Mouse (Mus musculus): ENCODE measurements at regions not wholly inside any gene's neighbourhood (a gene's known extent, or its start where the extent isn't known, plus 50 kb on each side); places are given as distances from the start of the nearest gene placed in this dataset.

DNA sequence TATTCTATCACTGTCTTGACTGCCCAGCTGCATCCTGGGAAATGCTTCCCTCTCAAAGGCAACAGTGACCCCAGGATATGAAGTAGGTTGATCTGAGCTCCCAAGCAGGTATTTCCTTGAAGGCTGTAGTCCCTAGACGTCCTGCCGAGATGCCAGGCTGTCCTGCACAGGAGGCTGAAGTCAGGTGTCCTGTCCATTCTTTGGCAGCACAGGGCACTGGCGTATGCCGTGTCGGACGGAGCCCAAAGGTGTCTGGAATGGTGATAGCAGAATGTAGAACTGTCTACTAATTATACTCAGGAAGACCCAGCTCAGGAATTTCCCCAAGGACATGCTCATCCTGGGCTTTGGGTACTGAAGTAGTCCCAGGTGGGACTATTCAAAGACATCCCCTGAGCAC is 297.3 kb downstream of the Slc4a3 start:
- TF ChIP-seq POLR2A (IDR thresholded peaks at IDR 0.05; ENCODE audit: low read depth, low read length) (no peak), CTCF (IDR thresholded peaks at IDR 0.05; ENCODE audit: extremely low read depth, insufficient read length, insufficient replicate concordance, low read depth, low read length) (no peak)
